In genomic region chr13:63337239-63337960, GRCm38 (mm10) we compare ENCODE assay signal across 13 mouse cellular contexts.
DNase-seq lines count a peak whose midpoint lies in the region; ATAC-seq and TF ChIP-seq lines count a peak whose summit lies in the region.
"Had no signal": no experiment of that assay in that cellular context is flagged by ENCODE, and none has a peak within 500 bp of the region (broad histone marks: within the 10 kb centered on the region; RNA-seq: fewer than 3 reads in every experiment).

No protein-coding gene starts in this region.

- TF ChIP-seq EP300 in liver, postnatal 0 days (IDR thresholded peaks at IDR 0.05; ENCODE audit: low read depth): no peak

- H3K9me3 ChIP-seq in liver, embryonic 11.5 days (ENCODE audit: control insufficient read depth, low read length): no peaks in the 10 kb centered on the region
- H3K9me3 ChIP-seq in liver, postnatal 0 days (ENCODE audit: low read length): no peaks in the 10 kb centered on the region
- no peaks in the 10 kb centered on the region for H3K9me3 ChIP-seq in forebrain, embryonic 16.5 days (ENCODE audit: control insufficient read depth, low read length)
- no peaks in the 10 kb centered on the region for H3K9me3 ChIP-seq in limb, embryonic 15.5 days
- H3K9me3 ChIP-seq: G1E had no signal

- 71% methylated on average over 8 of the region's 8 CpGs for WGBS in liver, embryonic 11.5 days
- 78% methylated on average over 8 of the region's 8 CpGs for WGBS in liver, postnatal 0 days (ENCODE audit: insufficient replicate concordance)
- 52% methylated on average over 8 of the region's 8 CpGs for WGBS in forebrain, embryonic 16.5 days
- WGBS in limb, embryonic 15.5 days: 36% methylated on average over 8 of the region's 8 CpGs

- H3K27ac ChIP-seq in liver, embryonic 11.5 days (ENCODE audit: low read depth, low read length): no peak overlapping the region
- H3K27ac ChIP-seq in liver, postnatal 0 days (ENCODE audit: low read depth): no peak overlapping the region
- no peak overlapping the region for H3K27ac ChIP-seq in forebrain, embryonic 16.5 days (ENCODE audit: low read length)
- peak overlapping the region; percentile 34; the same call in 1 of the 2 replicates for H3K27ac ChIP-seq in limb, embryonic 15.5 days

- no peak overlapping the region for H3K4me3 ChIP-seq in liver, embryonic 11.5 days (ENCODE audit: low read depth, low read length)
- H3K4me3 ChIP-seq in liver, postnatal 0 days (ENCODE audit: low read depth, low read length): no peak overlapping the region
- H3K4me3 ChIP-seq in forebrain, embryonic 16.5 days (replicated peaks; ENCODE audit: low read length): no peak overlapping the region
- no peak overlapping the region for H3K4me3 ChIP-seq in limb, embryonic 15.5 days
- H3K4me3 ChIP-seq: erythroblast, embryonic 14.5 days had no signal

- no peak overlapping the region for H3K4me2 ChIP-seq in liver, embryonic 11.5 days
- no peak overlapping the region for H3K4me2 ChIP-seq in liver, postnatal 0 days (ENCODE audit: low read depth, low read length)
- H3K4me2 ChIP-seq in forebrain, embryonic 16.5 days (ENCODE audit: low read length): no peak overlapping the region
- no peak overlapping the region for H3K4me2 ChIP-seq in limb, embryonic 15.5 days

- H3K9ac ChIP-seq in liver, embryonic 11.5 days (ENCODE audit: low read depth, low read length): no peak overlapping the region
- no peak overlapping the region for H3K9ac ChIP-seq in liver, postnatal 0 days (replicated peaks)
- no peak overlapping the region for H3K9ac ChIP-seq in forebrain, embryonic 16.5 days (replicated peaks; ENCODE audit: low read depth, low read length)
- H3K9ac ChIP-seq in limb, embryonic 15.5 days: no peak overlapping the region

- no peak for TF ChIP-seq CTCF in liver, postnatal 0 days (IDR thresholded peaks at IDR 0.05; ENCODE audit: low read depth)

- DNase-seq in liver, embryonic 11.5 days (ENCODE audit: low spot score): no peak
- no peak for DNase-seq in liver, postnatal 0 days
- DNase-seq in retina, postnatal 7 days (ENCODE audit: low read depth, low spot score): peak; percentile 65
- no peak for DNase-seq in B cell, adult 2 months
- no peak for DNase-seq in kidney, postnatal 36 days
- DNase-seq: adrenal gland, postnatal 10 days; cerebellum, adult 11-12 months had no signal

- H3K4me1 ChIP-seq in liver, embryonic 11.5 days (replicated peaks; ENCODE audit: control insufficient read depth, insufficient read depth, low read length): no peaks in the 10 kb centered on the region
- H3K4me1 ChIP-seq in liver, postnatal 0 days (ENCODE audit: insufficient read depth): no peaks in the 10 kb centered on the region
- H3K4me1 ChIP-seq in forebrain, embryonic 16.5 days (replicated peaks; ENCODE audit: control insufficient read depth, insufficient read depth, low read length): peaks cover 12% of the 10 kb centered on the region
- H3K4me1 ChIP-seq in limb, embryonic 15.5 days: peaks cover 4% of the 10 kb centered on the region; the same call in 1 of the 2 replicates

- no peaks in the 10 kb centered on the region for H3K27me3 ChIP-seq in liver, embryonic 11.5 days (replicated peaks; ENCODE audit: control insufficient read depth, insufficient read depth, low read length)
- H3K27me3 ChIP-seq in liver, postnatal 0 days (ENCODE audit: insufficient read depth, low read length): no peaks in the 10 kb centered on the region
- H3K27me3 ChIP-seq in forebrain, embryonic 16.5 days (replicated peaks; ENCODE audit: control insufficient read depth, insufficient read depth, low read length): no peaks in the 10 kb centered on the region
- no peaks in the 10 kb centered on the region for H3K27me3 ChIP-seq in limb, embryonic 15.5 days

- no peaks in the 10 kb centered on the region for H3K36me3 ChIP-seq in liver, embryonic 11.5 days (ENCODE audit: control insufficient read depth, insufficient read depth, low read length)
- H3K36me3 ChIP-seq in liver, postnatal 0 days (replicated peaks; ENCODE audit: insufficient read depth, low read length): no peaks in the 10 kb centered on the region
- no peaks in the 10 kb centered on the region for H3K36me3 ChIP-seq in forebrain, embryonic 16.5 days (ENCODE audit: control insufficient read depth, insufficient read depth)
- no peaks in the 10 kb centered on the region for H3K36me3 ChIP-seq in limb, embryonic 15.5 days

- ATAC-seq in liver, embryonic 11.5 days (replicated peaks; ENCODE audit: low FRiP score): 0 out of 2 replicates have a peak, but pooled peaks have one; percentile 34
- no peak for ATAC-seq in liver, postnatal 0 days
- peak; percentile 8; the same call in 1 of the 2 replicates for ATAC-seq in forebrain, embryonic 16.5 days
- ATAC-seq in limb, embryonic 15.5 days (ENCODE audit: insufficient number of reproducible peaks, low FRiP score, low TSS enrichment, low read depth): no peak
- ATAC-seq: inflammation-experienced regulatory T-cells, adult 6 months; lung, postnatal 0 days had no signal

Comparison
In these comparisons a context has a peak if more than half of its experiments do, and no peak if none do; other contexts are left out.
1. ATAC-seq: peak in liver, embryonic 11.5 days (single experiment) and forebrain, embryonic 16.5 days (single experiment); none in liver, postnatal 0 days (single experiment) and limb, embryonic 15.5 days (single experiment).